Mouse (Mus musculus): ENCODE measurements at regions not wholly inside any gene's neighbourhood (a gene's known extent, or its start where the extent isn't known, plus 50 kb on each side); places are given as distances from the start of the nearest gene placed in this dataset.

GRCm38 (mm10) chr13:118441322-118442064 lies 54.4 kb upstream of the Mrps30 start:
- Histone ChIP-seq H3K79me2 (ENCODE audit: control insufficient read depth, insufficient read depth, low read length) (no peaks in the 10 kb centered on the region), H3K9ac (ENCODE audit: low read depth, low read length) (no peak overlapping the region), H3K4me3 (ENCODE audit: insufficient read depth, low read depth, low read length) (no peak overlapping the region), H3K36me3 (ENCODE audit: control insufficient read depth, insufficient read depth, low read length) (no peaks in the 10 kb centered on the region), H3K27me3 (ENCODE audit: control insufficient read depth, insufficient read depth, low read length) (no peaks in the 10 kb centered on the region), H3K27ac (replicated peaks; ENCODE audit: insufficient read depth, low read depth, low read length) (no peak overlapping the region), H3K4me1 (ENCODE audit: control insufficient read depth, insufficient read depth, low read length) (no peaks in the 10 kb centered on the region)
- 69% methylated on average over 5 of the region's 5 CpGs for WGBS
- DNase-seq (ENCODE audit: extremely low read depth, low read depth, low spot score) = no peak
- TF ChIP-seq CTCF (IDR thresholded peaks at IDR 0.05; ENCODE audit: low read depth, low read length) = no peak
- TF ChIP-seq POLR2A (IDR thresholded peaks at IDR 0.05; ENCODE audit: extremely low read depth, insufficient read depth, low read length) = no peak

All from liver, adult 2 months (tissue).